Mouse (Mus musculus) heart, postnatal 36 days (tissue): ENCODE measurements around the gene Theg. TPM values are rescaled to one million over a fixed set of nuclear protein-coding genes. Genes with fewer than 3 reads are reported as not detected.

ENCODE experiments used
- DNase-seq, 2 experiments: peaks; one replicate each; pipeline ENCODE4 v3.0.0; 2021 to 2022
- intact Hi-C: fragments of 180-260 bp; cut with DNase I; formaldehyde crosslinking; loops from one replicate; pipeline ENCODE4 v1.15.1; 2025
- total RNA-seq, 2 experiments: library from RNA; stranded (reverse); gene quantifications; 2 replicates each; pipeline ENCODE4 v1.2.3; 2021

The Theg gene
- total RNA-seq, 2 experiments from 2014 or later = not detected

- intact Hi-C loops = loop anchor here (1.0 kb wide), 3 partner anchors 54 to 73 kb away; partner anchors contain the start of gene Madcam1
- peak; percentile 47 to 49 for DNase-seq
Measured at GRCm38 (mm10) chr10:79594872-79595589, 7.9 kb upstream of the Theg start.

GRCm38 (mm10) chr10:79594111-79594510, 7.0 kb upstream of the Theg start:
- intact Hi-C loops = no loop called here
- no peak for DNase-seq

- no peak for DNase-seq
- intact Hi-C loops = no loop called here
Measured at GRCm38 (mm10) chr10:79590702-79591101, 3.6 kb upstream of the Theg start.

GRCm38 (mm10) chr10:79587752-79588126, 608 bp upstream of the Theg start:
- DNase-seq = no peak
- intact Hi-C loops = no loop called here

GRCm38 (mm10) chr10:79586243-79586642, 888 bp downstream of the Theg start:
- intact Hi-C loops = no loop called here
- DNase-seq = no peak

- DNase-seq = no peak
- intact Hi-C loops = no loop called here
Measured at GRCm38 (mm10) chr10:79585723-79586122, 1.4 kb downstream of the Theg start.

- intact Hi-C loops = no loop called here
- no peak for DNase-seq
Measured at GRCm38 (mm10) chr10:79585136-79585535, 2.0 kb downstream of the Theg start.

GRCm38 (mm10) chr10:79584426-79584825, 2.7 kb downstream of the Theg start:
- DNase-seq = no peak

GRCm38 (mm10) chr10:79584021-79584420, 3.1 kb downstream of the Theg start:
- DNase-seq = no peak
- intact Hi-C loops = no loop called here

More at GRCm38 (mm10) chr10:79584426-79584825, 2.7 kb downstream of the Theg start:
- intact Hi-C loops = no loop called here

GRCm38 (mm10) chr10:79581501-79581900, 5.6 kb downstream of the Theg start:
- DNase-seq = no peak
- intact Hi-C loops = no loop called here

- intact Hi-C loops = no loop called here
- DNase-seq = peak in 1 of 2 experiments; percentile 46
Measured at GRCm38 (mm10) chr10:79580811-79581210, 6.3 kb downstream of the Theg start.

GRCm38 (mm10) chr10:79580356-79580755, 6.8 kb downstream of the Theg start:
- DNase-seq = no peak
- intact Hi-C loops = no loop called here

GRCm38 (mm10) chr10:79579781-79580180, 7.3 kb downstream of the Theg start:
- intact Hi-C loops = no loop called here
- no peak for DNase-seq

- intact Hi-C loops = no loop called here
- no peak for DNase-seq
Measured at GRCm38 (mm10) chr10:79578891-79579290, 8.2 kb downstream of the Theg start.

- no peak for DNase-seq
- intact Hi-C loops = no loop called here
Measured at GRCm38 (mm10) chr10:79578276-79578675, 8.9 kb downstream of the Theg start.

GRCm38 (mm10) chr10:79577376-79577775, 9.8 kb downstream of the Theg start:
- intact Hi-C loops = no loop called here
- DNase-seq = no peak

- intact Hi-C loops = no loop called here
- no peak for DNase-seq
Measured at GRCm38 (mm10) chr10:79575754-79576153, 11.4 kb downstream of the Theg start.

- intact Hi-C loops = no loop called here
- DNase-seq = no peak
Measured at GRCm38 (mm10) chr10:79574796-79575195, 12.3 kb downstream of the Theg start.

- DNase-seq = no peak
- intact Hi-C loops = no loop called here
Measured at GRCm38 (mm10) chr10:79574350-79574749, 12.8 kb downstream of the Theg start.

- intact Hi-C loops = no loop called here
- DNase-seq = no peak
Measured at GRCm38 (mm10) chr10:79573611-79574010, 13.5 kb downstream of the Theg start.

- intact Hi-C loops = no loop called here
- no peak for DNase-seq
Measured at GRCm38 (mm10) chr10:79571314-79571713, 15.8 kb downstream of the Theg start.

GRCm38 (mm10) chr10:79569921-79570320, 17.2 kb downstream of the Theg start:
- DNase-seq = no peak
- intact Hi-C loops = no loop called here

- intact Hi-C loops = no loop called here
- DNase-seq = no peak
Measured at GRCm38 (mm10) chr10:79559716-79560115, 27.4 kb downstream of the Theg start.
